Comparison of ENCODE assay signal across 8 mouse cellular contexts in the genomic region with DNA sequence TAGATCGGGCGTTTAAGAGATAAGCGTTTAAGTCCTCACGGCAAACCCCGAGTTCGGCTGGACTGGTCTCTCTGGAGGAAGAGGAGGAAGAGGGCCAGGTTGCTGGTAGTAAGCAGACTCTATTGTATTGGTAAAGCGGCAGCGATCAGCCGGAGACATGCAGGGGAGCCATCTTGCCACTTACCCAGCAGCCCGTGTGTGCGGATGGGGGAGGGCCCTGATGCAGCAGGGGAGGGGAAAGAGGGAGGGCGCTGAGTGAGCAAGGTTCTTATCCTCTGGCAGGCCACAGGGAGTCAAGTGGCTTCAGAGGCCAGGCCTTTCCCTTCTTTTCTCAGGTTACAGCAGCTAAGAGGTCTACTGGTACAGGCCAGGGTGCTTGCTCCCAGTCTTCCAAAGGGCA. TPM values are rescaled to one million over a fixed set of nuclear protein-coding genes. Genes with fewer than 3 reads are reported as not detected.
DNase-seq lines count a peak whose midpoint lies in the region; ATAC-seq lines count a peak whose summit lies in the region.

No protein-coding gene starts in this region.

- peak overlapping the region; percentile 91 for H3K9ac ChIP-seq in hindbrain, embryonic 14.5 days

- DNase-seq in T-cell, adult 2 months (ENCODE audit: low spot score) = peak; percentile 81
- peak; percentile 86 to 87 for DNase-seq in cerebellum, postnatal 14 days
- DNase-seq in frontal cortex, postnatal 14 days (ENCODE audit: low spot score in 2 of 2) = peak; percentile 72 to 76
- DNase-seq in hindbrain, embryonic 14.5 days (ENCODE audit: low spot score) = peak; percentile 81
- DNase-seq in layer of hippocampus, postnatal 36 days = peak; percentile 83 to 84
- DNase-seq in lung, postnatal 25 days (ENCODE audit: low spot score) = peak; percentile 90
- peak; percentile 67 for DNase-seq in retina, adult 2 months (ENCODE audit: low read depth, low spot score)
- DNase-seq in thymus, postnatal 25 days = peak; percentile 86

- peak; percentile 88 for ATAC-seq in hindbrain, embryonic 14.5 days (ENCODE audit: low FRiP score)

- no peaks in the 10 kb centered on the region for H3K27me3 ChIP-seq in hindbrain, embryonic 14.5 days (ENCODE audit: control insufficient read depth, insufficient read depth, low read length)

- no peaks in the 10 kb centered on the region for H3K9me3 ChIP-seq in hindbrain, embryonic 14.5 days (ENCODE audit: control insufficient read depth, low read length)

- H3K4me3 ChIP-seq in hindbrain, embryonic 14.5 days (replicated peaks; ENCODE audit: low read length) = peak overlapping the region; percentile 73

- peak overlapping the region; percentile 91 for H3K27ac ChIP-seq in hindbrain, embryonic 14.5 days

- H3K4me1 ChIP-seq in hindbrain, embryonic 14.5 days (replicated peaks; ENCODE audit: control insufficient read depth, insufficient read depth, low read length) = peaks cover 19% of the 10 kb centered on the region

- 2% methylated on average over 12 of the region's 12 CpGs for WGBS in hindbrain, embryonic 14.5 days

- H3K4me2 ChIP-seq in hindbrain, embryonic 14.5 days (replicated peaks) = peak overlapping the region; percentile 93

- peaks cover 66% of the 10 kb centered on the region for H3K36me3 ChIP-seq in hindbrain, embryonic 14.5 days (replicated peaks; ENCODE audit: control insufficient read depth, insufficient read depth)

RNA-seq across cellular contexts. Expression of gene Cdh24, which starts 12.3 kb away (rescaled TPM):
- 10.5 and 12.2 TPM in 2 replicates for polyA plus RNA-seq in hindbrain, embryonic 14.5 days (2014; fragmentation: Nextera tagmentation; extraction: Ambion mirVana)
- total RNA-seq in layer of hippocampus, postnatal 36 days (2021) = 10 to 100 TPM; 23.6 to 24.5 TPM

RNA-seq across cellular contexts. Expression of gene Gm17606, which starts 12.7 kb away (rescaled TPM):
- not detected in 2 replicates for polyA plus RNA-seq in hindbrain, embryonic 14.5 days (2014; fragmentation: Nextera tagmentation; extraction: Ambion mirVana)
- not detected for total RNA-seq in layer of hippocampus, postnatal 36 days (2021)

RNA-seq across cellular contexts. Expression of gene Psmb11, which starts 32.3 kb away (rescaled TPM):
- 0.16 TPM in 1 of 2 replicates, not detected in the other for polyA plus RNA-seq in hindbrain, embryonic 14.5 days (2014; fragmentation: Nextera tagmentation; extraction: Ambion mirVana)
- total RNA-seq in layer of hippocampus, postnatal 36 days (2021) = under 1 TPM; 0.23 to 0.27 TPM

RNA-seq across cellular contexts. Expression of gene 1700123O20Rik, which starts 32.5 kb away (rescaled TPM):
- polyA plus RNA-seq in hindbrain, embryonic 14.5 days (2014; fragmentation: Nextera tagmentation; extraction: Ambion mirVana) = 67.1 and 71.2 TPM in 2 replicates
- total RNA-seq in layer of hippocampus, postnatal 36 days (2021) = 10 to 100 TPM; 24.0 to 26.3 TPM

RNA-seq across cellular contexts. Expression of gene Acin1, which starts 33.2 kb away (rescaled TPM):
- 98.2 and 99.1 TPM in 2 replicates for polyA plus RNA-seq in hindbrain, embryonic 14.5 days (2014; fragmentation: Nextera tagmentation; extraction: Ambion mirVana)
- total RNA-seq in layer of hippocampus, postnatal 36 days (2021) = 100 to 1,000 TPM; 210 to 242 TPM

Comparison
In these comparisons a context has a peak if more than half of its experiments do, and no peak if none do; other contexts are left out.
1. Peak in every context shown above with its lines: DNase-seq, ATAC-seq, H3K4me3 ChIP-seq and H3K27ac ChIP-seq.